Mouse (Mus musculus) hindbrain, postnatal 0 days (tissue): ENCODE data around the gene Tsr2. TPM values are rescaled to one million over a fixed set of nuclear protein-coding genes. Genes with fewer than 3 reads are reported as not detected.

Experiments
- ATAC-seq: fragments of 200-750 bp; cut with Nextera tagmentation; 2 replicates; pipeline ENCODE4 v1.8.0; 2017; ENCODE audit warnings: mild to moderate bottlenecking, moderate TSS enrichment, moderate library complexity
- DNase-seq: peaks from one replicate; pipeline ENCODE4 v3.0.0-alpha.2; 2015; ENCODE audit warnings: low spot score
- H3K27ac ChIP-seq: fragments of 300-500 bp; sonication (generic); 2 replicates; pipeline ENCODE4 v1.5.1; 2014; ENCODE audit warnings: mild to moderate bottlenecking
- H3K27me3 ChIP-seq: fragments of 300-500 bp; sonication (generic); 2 replicates; pipeline ENCODE4 v1.6.1; 2014; ENCODE audit warnings: low read length, mixed read lengths; ENCODE audit not compliant: insufficient read depth
- H3K36me3 ChIP-seq: fragments of 300-500 bp; sonication (generic); 2 replicates; pipeline ENCODE4 v1.6.1; 2014; ENCODE audit warnings: low read length, mixed read lengths; ENCODE audit not compliant: insufficient read depth
- H3K4me1 ChIP-seq: fragments of 300-500 bp; sonication (generic); 2 replicates; pipeline ENCODE4 v1.6.1; 2014; ENCODE audit warnings: antibody characterized with exemption, low read length, mixed read lengths; ENCODE audit not compliant: insufficient read depth
- H3K4me2 ChIP-seq: fragments of 300-500 bp; sonication (generic); 2 replicates; pipeline ENCODE4 v1.6.1; 2014; ENCODE audit warnings: low read depth, mild to moderate bottlenecking, low read length, moderate library complexity, mixed read lengths
- H3K4me3 ChIP-seq: fragments of 300-500 bp; sonication (generic); 2 replicates; pipeline ENCODE4 v1.5.1; 2014; ENCODE audit warnings: low read length
- H3K9ac ChIP-seq: fragments of 300-500 bp; sonication (generic); replicated peaks from 2 replicates; pipeline ENCODE4 v1.6.1; 2014; ENCODE audit warnings: mild to moderate bottlenecking, low read length, moderate library complexity, mixed read lengths
- H3K9me3 ChIP-seq: fragments of 300-500 bp; sonication (generic); 2 replicates; pipeline ENCODE4 v1.6.1; 2016; ENCODE audit warnings: low read length, mixed read lengths
- CTCF ChIP-seq: IDR thresholded peaks from 2 replicates; pipeline ENCODE4 v1.5.1; 2016; ENCODE audit warnings: antibody characterized with exemption, control low read depth, low read depth
- WGBS: fragments of 180-500 bp; shearing (Covaris S2); extraction: QIAGEN DNeasy Blood & Tissue Kit; methylation state at CpG from one replicate; pipeline ENCODE4 v1.1.7; 2014; 5-methylcytosine and 5-hydroxymethylcytosine counted together
- polyA plus RNA-seq: library from polyadenylated mRNA; unstranded; fragments of >200 nt; fragmentation: Nextera tagmentation; extraction: Ambion mirVana; gene quantifications from 2 replicates; pipeline ENCODE4 v1.2.1, GENCODE M21; 2015
- total RNA-seq: library from RNA; depleted of rRNA; stranded (reverse); fragments of >200 nt; gene quantifications from 2 replicates; pipeline ENCODE4 v1.2.3, GENCODE M21; 2014

Tsr2 gene
- total and polyA plus RNA-seq, 2 experiments from 2014 or later = 21.4 to 41.4 TPM

DNA sequence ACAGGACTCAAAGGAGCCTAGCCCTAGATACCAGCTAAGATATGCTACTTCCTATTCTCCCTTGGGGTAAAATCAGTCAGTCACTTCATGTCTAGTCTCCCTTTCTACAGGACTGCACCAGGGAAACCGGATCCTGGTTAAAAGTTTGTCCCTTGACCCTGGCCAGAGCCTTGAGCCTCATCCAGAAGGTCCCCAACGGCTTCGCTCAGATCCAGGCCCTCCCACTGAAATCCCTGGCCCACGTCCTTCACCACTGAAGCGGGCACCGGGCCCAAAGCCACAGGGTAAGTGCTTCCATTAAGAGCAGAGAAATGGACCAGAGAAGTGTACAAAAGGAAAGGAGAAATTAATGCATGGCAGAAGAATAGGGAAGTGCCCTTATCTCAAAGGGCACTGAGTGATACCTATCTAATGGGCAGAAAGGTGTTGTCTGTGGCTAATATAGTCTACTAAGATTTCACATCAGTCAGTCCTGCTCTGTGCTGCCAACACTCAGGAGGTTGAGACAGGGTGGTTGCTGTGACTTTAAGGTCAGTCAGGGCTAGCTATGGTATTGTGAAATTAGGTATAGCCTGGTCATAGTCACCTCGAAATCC is 30.2 kb downstream of the Tsr2 start:
- Histone ChIP-seq H3K36me3 (peaks cover 3% of the 10 kb centered on the region; the same call in 1 of the 2 replicates), H3K27me3 (no peaks in the 10 kb centered on the region), H3K4me1 (no peaks in the 10 kb centered on the region), H3K4me3 (no peak overlapping the region), H3K9me3 (no peaks in the 10 kb centered on the region), H3K4me2 (no peak overlapping the region), H3K9ac (no peak overlapping the region), H3K27ac (no peak overlapping the region)
- no peak for TF ChIP-seq CTCF
- no peak for DNase-seq
- no peak for ATAC-seq
- WGBS = 75% methylated on average over 7 of the region's 7 CpGs

DNA sequence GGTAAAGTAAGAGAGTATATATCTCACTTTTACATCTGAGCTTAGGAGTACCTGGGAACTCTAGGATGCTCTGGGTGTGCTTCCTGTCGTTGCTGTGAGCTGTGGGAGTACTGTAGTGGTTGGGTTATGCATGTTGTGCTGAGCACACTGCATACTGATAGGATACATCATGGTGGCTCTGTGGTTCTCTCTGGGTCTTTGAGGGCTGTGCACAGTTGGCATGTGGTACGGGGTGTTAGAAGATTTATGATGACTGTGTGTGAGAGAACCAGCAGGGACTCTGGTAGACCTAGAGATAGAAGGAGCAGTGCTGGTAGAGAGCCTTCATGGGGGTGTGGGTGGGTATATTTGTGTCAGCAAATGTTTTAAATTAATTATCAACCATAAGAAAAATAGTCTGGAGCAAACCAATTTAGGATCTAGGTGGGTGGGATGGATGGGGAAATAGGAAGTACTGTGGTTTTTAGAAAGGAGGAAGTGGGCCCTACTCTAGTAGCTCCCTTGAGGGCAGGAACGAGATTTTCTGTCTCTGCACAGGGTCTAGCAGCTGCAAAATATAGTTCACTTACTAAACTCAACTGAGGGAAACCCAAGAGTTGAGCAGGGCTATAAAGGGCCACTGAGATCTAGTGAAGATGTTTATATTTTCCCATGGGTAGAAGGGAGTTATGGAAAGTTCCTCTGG is 34.6 kb downstream of the Tsr2 start:
- no peak for ATAC-seq
- H3K27me3 ChIP-seq = no peaks in the 10 kb centered on the region
- no peak for TF ChIP-seq CTCF
- H3K4me3 ChIP-seq = no peak overlapping the region
- H3K9me3 ChIP-seq = no peaks in the 10 kb centered on the region
- H3K36me3 ChIP-seq = no peaks in the 10 kb centered on the region
- no peaks in the 10 kb centered on the region for H3K4me1 ChIP-seq
- no peak for DNase-seq
- no peak overlapping the region for H3K4me2 ChIP-seq
- H3K27ac ChIP-seq = no peak overlapping the region
- WGBS = 63% methylated on average over 3 of the region's 3 CpGs
- no peak overlapping the region for H3K9ac ChIP-seq

DNA sequence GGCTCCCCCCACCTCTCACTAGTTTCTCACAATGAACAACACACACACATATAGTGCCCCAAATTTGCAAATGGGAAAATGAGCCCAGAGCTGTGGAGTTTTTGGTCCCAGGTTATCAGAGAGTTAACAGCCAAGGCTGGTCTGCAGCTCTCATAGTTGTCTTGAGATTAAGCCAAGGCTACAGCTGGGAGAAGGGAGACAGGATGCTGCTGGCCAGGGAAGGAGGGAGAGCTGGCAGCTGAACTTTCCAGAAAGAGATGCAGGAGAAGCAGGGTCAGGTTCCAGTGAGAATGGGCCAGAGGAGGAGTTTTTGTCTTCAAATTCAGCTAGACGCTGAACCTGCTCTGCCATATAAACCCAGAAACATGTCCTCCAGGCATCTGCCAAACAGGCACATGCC is 37.0 kb downstream of the Tsr2 start:
- DNase-seq = no peak
- no peak overlapping the region for H3K4me2 ChIP-seq
- TF ChIP-seq CTCF = no peak
- H3K9me3 ChIP-seq = no peaks in the 10 kb centered on the region
- WGBS = 86% methylated on average over 1 of the region's 1 CpGs
- no peaks in the 10 kb centered on the region for H3K36me3 ChIP-seq
- H3K4me1 ChIP-seq = no peaks in the 10 kb centered on the region
- no peak for ATAC-seq
- H3K27me3 ChIP-seq = no peaks in the 10 kb centered on the region
- H3K9ac ChIP-seq = no peak overlapping the region
- no peak overlapping the region for H3K4me3 ChIP-seq
- H3K27ac ChIP-seq = no peak overlapping the region

DNA sequence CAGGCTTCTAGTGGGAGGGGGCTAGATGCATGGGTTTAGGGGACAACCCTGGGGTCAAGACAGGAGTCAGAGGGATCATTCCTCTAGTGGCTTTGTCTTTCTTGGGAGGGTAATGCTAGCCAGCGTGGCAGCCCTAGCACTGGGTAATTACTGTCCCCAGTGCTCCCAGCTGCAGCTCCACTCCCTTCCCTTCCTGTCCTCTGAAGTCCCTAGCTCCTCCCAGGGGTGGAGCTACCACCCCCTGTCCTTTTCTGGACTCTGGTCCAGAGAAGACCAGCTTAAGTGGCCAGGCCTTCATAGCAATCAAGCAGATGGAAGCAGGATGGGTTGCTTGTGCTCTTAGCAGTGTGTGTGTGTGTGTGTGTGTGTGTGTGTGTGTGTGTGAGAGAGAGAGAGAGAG is 40.8 kb downstream of the Tsr2 start:
- Histone ChIP-seq H3K27me3 (no peaks in the 10 kb centered on the region), H3K4me3 (no peak overlapping the region), H3K9me3 (no peaks in the 10 kb centered on the region), H3K9ac (no peak overlapping the region), H3K27ac (no peak overlapping the region), H3K4me2 (no peak overlapping the region), H3K4me1 (no peaks in the 10 kb centered on the region), H3K36me3 (no peaks in the 10 kb centered on the region)
- ATAC-seq = no peak
- DNase-seq = no peak
- no peak for TF ChIP-seq CTCF
- 24% methylated on average over 1 of the region's 1 CpGs for WGBS

DNA sequence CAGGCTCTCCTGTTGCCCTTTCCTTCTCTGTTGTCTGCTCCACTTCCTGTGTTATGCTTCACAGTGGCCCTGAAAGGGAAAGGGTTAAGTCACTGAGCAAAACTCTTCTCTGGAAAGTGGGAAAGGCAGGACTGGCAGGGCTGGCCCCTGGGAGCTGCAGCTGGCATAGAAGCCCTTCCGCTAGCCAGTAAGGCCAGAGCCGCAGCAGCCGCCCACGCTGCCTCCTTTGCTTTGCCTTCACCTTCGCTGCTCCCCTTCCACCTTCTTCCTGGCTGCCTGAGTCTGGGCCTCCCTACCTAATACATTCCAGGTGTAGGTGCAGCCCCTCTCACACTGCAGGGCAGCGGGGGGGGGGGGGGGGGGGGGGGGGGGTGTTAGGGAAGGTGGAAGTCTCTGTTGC is 41.9 kb downstream of the Tsr2 start:
- no peak for DNase-seq
- H3K9ac ChIP-seq = no peak overlapping the region
- no peak overlapping the region for H3K4me3 ChIP-seq
- H3K9me3 ChIP-seq = no peaks in the 10 kb centered on the region
- no peak for ATAC-seq
- no peak for TF ChIP-seq CTCF
- H3K36me3 ChIP-seq = no peaks in the 10 kb centered on the region
- H3K27me3 ChIP-seq = no peaks in the 10 kb centered on the region
- no peak overlapping the region for H3K27ac ChIP-seq
- H3K4me1 ChIP-seq = no peaks in the 10 kb centered on the region
- 57% methylated on average over 5 of the region's 6 CpGs for WGBS
- no peak overlapping the region for H3K4me2 ChIP-seq

DNA sequence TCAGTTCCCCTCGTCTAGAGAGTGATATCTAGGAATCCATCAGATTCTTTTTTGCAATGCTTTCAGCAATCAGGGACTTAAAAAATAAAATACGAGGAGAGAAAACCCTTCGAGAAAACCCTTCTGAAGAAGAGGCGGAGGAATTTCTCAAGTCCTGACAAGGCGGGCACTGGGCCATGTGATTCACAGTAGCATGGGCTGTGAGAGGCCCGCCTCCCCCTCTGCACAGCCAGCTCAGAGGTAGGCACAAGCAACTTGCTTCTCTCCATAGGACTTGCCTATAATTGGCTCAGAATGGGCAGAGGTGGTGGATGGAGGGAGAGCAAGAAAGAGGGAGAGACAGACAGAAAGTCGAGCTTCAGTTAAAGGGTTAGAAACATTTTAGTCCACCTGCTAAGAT is 46.0 kb downstream of the Tsr2 start:
- DNase-seq (no peak), ATAC-seq (no peak)
- Histone ChIP-seq H3K4me2 (no peak overlapping the region; the same call in 1 of the 2 replicates), H3K36me3 (no peaks in the 10 kb centered on the region), H3K9me3 (no peaks in the 10 kb centered on the region), H3K4me1 (no peaks in the 10 kb centered on the region), H3K27me3 (no peaks in the 10 kb centered on the region), H3K27ac (no peak overlapping the region), H3K4me3 (no peak overlapping the region), H3K9ac (no peak overlapping the region)
- TF ChIP-seq CTCF = no peak
- 61% methylated on average over 7 of the region's 7 CpGs for WGBS

DNA sequence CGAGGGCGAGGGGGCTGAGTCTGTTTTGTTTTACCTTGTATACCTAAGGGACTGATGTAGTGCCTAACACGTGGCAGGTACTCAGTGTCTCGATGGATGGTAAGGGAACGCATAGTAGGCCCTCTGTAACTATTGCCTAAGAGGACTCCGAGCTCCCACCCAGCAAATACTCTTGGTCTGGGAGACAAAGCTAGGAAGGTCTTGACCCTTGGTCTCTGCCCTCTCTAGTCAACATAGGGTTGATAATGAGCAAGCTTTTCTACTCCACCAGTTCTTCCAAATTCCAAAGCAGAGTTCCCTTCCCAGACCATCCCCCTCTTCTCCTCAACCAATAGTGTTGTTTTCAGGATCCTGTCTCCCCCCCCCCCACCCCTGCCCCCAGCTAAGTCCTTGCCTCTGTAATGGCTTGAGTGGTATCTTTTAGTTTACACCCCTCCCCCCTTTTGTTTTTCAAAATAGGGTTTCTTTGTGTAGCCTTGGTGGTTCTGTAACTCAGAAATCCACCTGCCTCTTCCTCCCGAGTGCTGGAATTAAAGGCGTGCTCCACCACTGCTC is 46.6 kb downstream of the Tsr2 start:
- DNase-seq (no peak), ATAC-seq (no peak)
- no peak for TF ChIP-seq CTCF
- no peak overlapping the region for H3K27ac ChIP-seq
- H3K9ac ChIP-seq = no peak overlapping the region
- whole genome bisulfite sequencing = 54% methylated on average over 8 of the region's 8 CpGs
- peak overlapping the region; percentile 58 for H3K4me2 ChIP-seq
- no peaks in the 10 kb centered on the region for H3K4me1 ChIP-seq
- no peaks in the 10 kb centered on the region for H3K36me3 ChIP-seq
- no peak overlapping the region for H3K4me3 ChIP-seq
- H3K9me3 ChIP-seq = no peaks in the 10 kb centered on the region
- no peaks in the 10 kb centered on the region for H3K27me3 ChIP-seq
